Mouse (Mus musculus): Measurements from ENCODE around the gene Asap3. TPM values are rescaled to one million over a fixed set of nuclear protein-coding genes. Genes with fewer than 3 reads are reported as not detected.
A peak's percentile ranks its signal among the peaks of the same experiment; 100 is the strongest.

The Asap3 gene
- total and polyA plus RNA-seq, 3 experiments, result 7.8 to 10.2 (median 8.6) TPM

DNA sequence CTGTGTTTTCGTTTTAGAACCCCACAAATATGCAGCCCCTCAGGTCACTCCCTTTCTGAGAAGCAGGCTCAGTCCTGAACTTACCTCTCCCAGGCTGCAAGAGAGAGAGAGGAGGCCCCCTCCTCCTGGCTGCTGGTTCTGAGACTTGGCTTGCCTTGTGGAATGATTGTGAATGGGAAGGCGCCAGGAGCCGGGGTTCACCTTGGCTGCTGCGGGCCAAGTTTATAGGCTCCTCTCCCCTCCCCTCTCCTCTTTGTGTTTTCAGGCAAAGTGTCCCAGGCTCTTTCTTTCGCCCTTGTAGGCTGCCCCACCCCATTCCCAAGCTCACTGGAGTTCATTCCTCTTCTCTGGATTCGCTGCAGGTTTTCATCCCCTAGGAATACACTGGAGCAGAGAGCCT, 778 bp downstream of the Asap3 start:
- Histone ChIP-seq H3K4me1 (ENCODE audit: control insufficient read depth, insufficient read depth, low read length) (peaks cover 5% of the 10 kb centered on the region), H3K27ac (peak overlapping the region; percentile 87), H3K9ac (ENCODE audit: low read depth, low read length) (peak overlapping the region; percentile 74), H3K27me3 (ENCODE audit: control insufficient read depth, insufficient read depth, low read length) (no peaks in the 10 kb centered on the region), H3K36me3 (ENCODE audit: control insufficient read depth, insufficient read depth, low read length) (peaks cover 2% of the 10 kb centered on the region; the same call in 1 of the 2 replicates), H3K4me3 (peak overlapping the region; percentile 68), H3K79me2 (replicated peaks; ENCODE audit: control insufficient read depth, insufficient read depth, low read length) (no peaks in the 10 kb centered on the region; the same call in none of the 2 replicates)
- 3% methylated on average over 6 of the region's 6 CpGs for WGBS
- peak; percentile 56 to 64 for DNase-seq
- TF ChIP-seq EP300 (IDR thresholded peaks at IDR 0.05; ENCODE audit: insufficient read depth, low read depth, low read length), result no peak
- TF ChIP-seq CTCF (IDR thresholded peaks at IDR 0.05), result no peak
- TF ChIP-seq POLR2A (IDR thresholded peaks at IDR 0.05; ENCODE audit: insufficient read depth, low read depth, low read length), result no peak
- intact Hi-C loops (cut with DNase I), result no loop called here

DNA sequence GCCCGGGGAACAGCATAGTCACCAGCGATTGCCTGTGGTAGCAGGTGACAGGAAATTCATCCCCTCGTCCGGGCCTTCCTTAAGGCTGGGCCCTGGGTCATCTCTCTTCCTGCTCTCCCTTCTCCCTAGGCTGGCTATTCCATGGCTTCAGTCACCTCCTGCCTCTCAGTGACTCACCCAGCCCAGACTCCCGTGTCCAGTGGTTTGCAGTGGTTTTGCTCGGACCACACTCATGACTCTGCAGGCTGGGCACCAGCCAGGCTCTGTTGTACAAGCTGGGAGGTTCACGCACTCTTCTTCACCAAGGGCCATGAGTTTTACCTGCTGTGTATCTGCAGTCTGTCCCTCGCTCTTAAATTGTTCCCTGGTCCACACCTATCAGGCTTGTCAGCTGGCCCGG, 4.8 kb downstream of the Asap3 start:
- WGBS, result 59% methylated on average over 9 of the region's 9 CpGs
- peaks cover 2% of the 10 kb centered on the region; the same call in 1 of the 2 replicates for H3K36me3 ChIP-seq (ENCODE audit: control insufficient read depth, insufficient read depth, low read length)
- H3K27me3 ChIP-seq (ENCODE audit: control insufficient read depth, insufficient read depth, low read length), result no peaks in the 10 kb centered on the region
- H3K79me2 ChIP-seq (replicated peaks; ENCODE audit: control insufficient read depth, insufficient read depth, low read length), result no peaks in the 10 kb centered on the region; the same call in none of the 2 replicates
- intact Hi-C loops (cut with DNase I), result no loop called here
- H3K27ac ChIP-seq, result no peak overlapping the region
- TF ChIP-seq POLR2A (IDR thresholded peaks at IDR 0.05; ENCODE audit: insufficient read depth, low read depth, low read length), result no peak
- TF ChIP-seq EP300 (IDR thresholded peaks at IDR 0.05; ENCODE audit: insufficient read depth, low read depth, low read length), result no peak
- TF ChIP-seq CTCF (IDR thresholded peaks at IDR 0.05), result no peak
- H3K4me1 ChIP-seq (ENCODE audit: control insufficient read depth, insufficient read depth, low read length), result peaks cover 4% of the 10 kb centered on the region
- H3K9ac ChIP-seq (ENCODE audit: low read depth, low read length), result no peak overlapping the region
- no peak for DNase-seq
- H3K4me3 ChIP-seq, result no peak overlapping the region

DNA sequence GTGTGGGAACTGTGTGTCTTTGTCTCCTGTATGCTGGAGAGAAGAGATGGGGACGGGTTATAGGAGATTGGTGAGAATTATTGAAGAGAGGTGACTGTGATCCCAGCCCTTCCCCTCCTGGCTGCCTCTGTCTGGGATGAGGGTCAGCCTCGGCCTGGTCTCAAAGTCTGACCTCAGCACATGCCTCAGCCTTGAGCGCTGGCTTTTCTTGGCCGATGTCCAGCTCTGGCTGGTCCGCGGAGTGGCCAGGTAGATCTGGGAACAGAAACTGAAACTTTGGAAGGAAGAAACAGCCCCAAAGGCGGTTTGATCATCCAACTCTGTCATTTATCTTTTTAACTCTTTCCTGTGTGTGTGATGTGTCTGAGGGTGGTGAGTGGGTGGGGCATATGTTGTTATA, 7.5 kb downstream of the Asap3 start:
- Histone ChIP-seq H3K4me3 (no peak overlapping the region), H3K9ac (ENCODE audit: low read depth, low read length) (no peak overlapping the region), H3K27me3 (ENCODE audit: control insufficient read depth, insufficient read depth, low read length) (no peaks in the 10 kb centered on the region), H3K36me3 (ENCODE audit: control insufficient read depth, insufficient read depth, low read length) (no peaks in the 10 kb centered on the region), H3K4me1 (ENCODE audit: control insufficient read depth, insufficient read depth, low read length) (peaks cover 8% of the 10 kb centered on the region), H3K79me2 (replicated peaks; ENCODE audit: control insufficient read depth, insufficient read depth, low read length) (no peaks in the 10 kb centered on the region; the same call in none of the 2 replicates), H3K27ac (no peak overlapping the region)
- DNase-seq, result peak in 1 of 2 experiments; percentile 32
- 30% methylated on average over 7 of the region's 7 CpGs for WGBS
- intact Hi-C loops (cut with DNase I), result no loop called here
- no peak for TF ChIP-seq CTCF (IDR thresholded peaks at IDR 0.05)
- TF ChIP-seq EP300 (IDR thresholded peaks at IDR 0.05; ENCODE audit: insufficient read depth, low read depth, low read length), result no peak
- TF ChIP-seq POLR2A (IDR thresholded peaks at IDR 0.05; ENCODE audit: insufficient read depth, low read depth, low read length), result no peak

DNA sequence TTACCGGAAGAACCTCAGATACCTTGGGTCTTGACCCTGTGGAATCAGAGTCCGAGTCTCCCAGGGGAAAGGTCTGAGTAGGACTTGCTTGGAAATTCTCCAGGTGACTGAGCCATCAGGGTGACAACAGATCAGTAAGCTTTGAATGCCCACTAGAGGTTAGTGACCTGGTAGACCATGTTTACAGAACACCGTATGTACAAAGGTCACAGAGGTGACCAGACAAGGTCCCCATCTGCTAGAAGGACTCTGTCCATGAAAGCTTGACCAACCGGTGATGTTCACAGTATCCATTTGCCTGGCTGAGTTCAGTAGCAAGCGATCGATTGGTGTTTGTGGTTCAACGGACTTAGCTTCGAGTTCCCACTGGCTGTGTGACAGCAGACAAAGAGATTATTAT, 8.7 kb downstream of the Asap3 start:
- no peaks in the 10 kb centered on the region for H3K27me3 ChIP-seq (ENCODE audit: control insufficient read depth, insufficient read depth, low read length)
- H3K27ac ChIP-seq, result no peak overlapping the region
- H3K4me1 ChIP-seq (ENCODE audit: control insufficient read depth, insufficient read depth, low read length), result peaks cover 9% of the 10 kb centered on the region
- no peak overlapping the region for H3K9ac ChIP-seq (ENCODE audit: low read depth, low read length)
- no peaks in the 10 kb centered on the region for H3K36me3 ChIP-seq (ENCODE audit: control insufficient read depth, insufficient read depth, low read length)
- TF ChIP-seq CTCF (IDR thresholded peaks at IDR 0.05), result no peak
- TF ChIP-seq POLR2A (IDR thresholded peaks at IDR 0.05; ENCODE audit: insufficient read depth, low read depth, low read length), result no peak
- TF ChIP-seq EP300 (IDR thresholded peaks at IDR 0.05; ENCODE audit: insufficient read depth, low read depth, low read length), result no peak
- no peaks in the 10 kb centered on the region; the same call in 1 of the 2 replicates for H3K79me2 ChIP-seq (replicated peaks; ENCODE audit: control insufficient read depth, insufficient read depth, low read length)
- intact Hi-C loops (cut with DNase I), result no loop called here
- WGBS, result 88% methylated on average over 8 of the region's 8 CpGs
- no peak for DNase-seq
- H3K4me3 ChIP-seq, result no peak overlapping the region

DNA sequence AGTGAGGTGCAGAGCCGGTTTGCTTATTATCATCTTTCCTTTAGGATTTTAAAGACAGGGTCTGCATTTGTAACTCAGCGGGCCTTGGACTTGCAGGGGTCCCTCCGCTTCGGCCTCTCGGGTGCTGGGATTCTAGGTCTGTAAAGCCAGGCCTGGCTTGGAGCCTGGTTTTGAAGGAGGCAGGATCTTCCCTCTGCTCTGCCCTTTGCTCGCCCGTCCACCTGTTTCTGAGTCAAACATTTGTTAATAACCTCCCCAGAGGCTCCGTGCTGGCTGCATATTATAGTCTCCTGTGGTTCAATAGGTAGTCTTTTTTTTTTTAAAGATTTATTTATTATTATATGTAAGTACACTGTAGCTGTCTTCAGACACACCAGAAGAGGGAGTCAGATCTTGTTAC, 9.4 kb downstream of the Asap3 start:
- WGBS, result 80% methylated on average over 8 of the region's 8 CpGs
- no peak for DNase-seq
- TF ChIP-seq EP300 (IDR thresholded peaks at IDR 0.05; ENCODE audit: insufficient read depth, low read depth, low read length) (no peak), POLR2A (IDR thresholded peaks at IDR 0.05; ENCODE audit: insufficient read depth, low read depth, low read length) (no peak), CTCF (IDR thresholded peaks at IDR 0.05) (no peak)

DNA sequence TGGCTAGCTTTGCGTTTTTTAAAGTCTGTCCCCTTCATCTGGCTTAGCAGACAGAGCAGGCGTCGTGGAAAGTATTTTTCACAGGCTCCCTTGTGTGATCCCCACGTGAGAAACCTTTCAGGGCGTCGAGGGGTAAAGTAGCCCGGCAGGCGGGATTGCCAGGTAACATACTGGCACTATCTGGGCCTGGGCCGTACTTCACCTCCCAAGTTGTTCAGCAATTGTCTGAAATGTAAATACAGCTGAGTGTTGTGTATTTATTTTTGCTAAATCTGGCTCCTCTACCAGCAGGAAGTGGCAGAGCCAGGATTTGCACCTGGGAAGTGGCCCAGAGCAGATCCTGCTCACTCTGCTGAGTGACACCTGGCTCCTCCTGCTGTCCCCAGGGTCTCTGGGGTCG, 10.9 kb downstream of the Asap3 start:
- H3K9ac ChIP-seq (ENCODE audit: low read depth, low read length), result no peak overlapping the region
- TF ChIP-seq POLR2A (IDR thresholded peaks at IDR 0.05; ENCODE audit: insufficient read depth, low read depth, low read length), result no peak
- intact Hi-C loops (cut with DNase I), result no loop called here
- no peaks in the 10 kb centered on the region for H3K79me2 ChIP-seq (replicated peaks; ENCODE audit: control insufficient read depth, insufficient read depth, low read length)
- no peak overlapping the region for H3K4me3 ChIP-seq
- H3K27ac ChIP-seq, result no peak overlapping the region
- H3K36me3 ChIP-seq (ENCODE audit: control insufficient read depth, insufficient read depth, low read length), result no peaks in the 10 kb centered on the region
- WGBS, result 80% methylated on average over 10 of the region's 10 CpGs
- peaks cover 12% of the 10 kb centered on the region for H3K4me1 ChIP-seq (ENCODE audit: control insufficient read depth, insufficient read depth, low read length)
- no peaks in the 10 kb centered on the region for H3K27me3 ChIP-seq (ENCODE audit: control insufficient read depth, insufficient read depth, low read length)
- DNase-seq, result no peak

More for the DNA sequence above, 9.4 kb downstream of the Asap3 start:
- H3K9ac ChIP-seq (ENCODE audit: low read depth, low read length), result no peak overlapping the region
- H3K36me3 ChIP-seq (ENCODE audit: control insufficient read depth, insufficient read depth, low read length), result no peaks in the 10 kb centered on the region
- intact Hi-C loops (cut with DNase I), result no loop called here
- H3K4me3 ChIP-seq, result no peak overlapping the region
- H3K79me2 ChIP-seq (replicated peaks; ENCODE audit: control insufficient read depth, insufficient read depth, low read length), result no peaks in the 10 kb centered on the region; the same call in 1 of the 2 replicates
- H3K4me1 ChIP-seq (ENCODE audit: control insufficient read depth, insufficient read depth, low read length), result peaks cover 12% of the 10 kb centered on the region
- no peaks in the 10 kb centered on the region for H3K27me3 ChIP-seq (ENCODE audit: control insufficient read depth, insufficient read depth, low read length)
- H3K27ac ChIP-seq, result no peak overlapping the region

All from heart, adult 2 months (tissue).